Mouse (Mus musculus): ENCODE measurements around the gene Cnga2.

Cnga2 gene

GRCm38 (mm10) chrX:72012804-72013203 is 21.2 kb downstream of the Cnga2 start:
- Histone ChIP-seq H3K36me3 (ENCODE audit: insufficient read depth, low read length) (no peaks in the 10 kb centered on the region), H3K9me3 (ENCODE audit: low read length) (no peaks in the 10 kb centered on the region), H3K4me1 (replicated peaks; ENCODE audit: low read depth, low read length) (no peaks in the 10 kb centered on the region), H3K27me3 (ENCODE audit: insufficient read depth, low read length) (no peaks in the 10 kb centered on the region), H3K4me3 (replicated peaks; ENCODE audit: low read length) (no peak overlapping the region)
- TF ChIP-seq NANOG (IDR thresholded peaks at IDR 0.05; ENCODE audit: borderline replicate concordance, low read length) (no peak), POU5F1 (IDR thresholded peaks at IDR 0.05; ENCODE audit: borderline replicate concordance, low read length) (no peak), CTCF (conservative IDR thresholded peaks at IDR 0.05; ENCODE audit: low read length) (peak; percentile 17; the same call in 1 of the 2 replicates)

GRCm38 (mm10) chrX:72022241-72022640 is 30.6 kb downstream of the Cnga2 start:
- H3K27me3 ChIP-seq (ENCODE audit: insufficient read depth, low read length): no peaks in the 10 kb centered on the region
- no peaks in the 10 kb centered on the region for H3K36me3 ChIP-seq (ENCODE audit: insufficient read depth, low read length)
- peaks cover 4% of the 10 kb centered on the region; the same call in 1 of the 2 replicates for H3K9me3 ChIP-seq (ENCODE audit: low read length)
- no peaks in the 10 kb centered on the region for H3K4me1 ChIP-seq (replicated peaks; ENCODE audit: low read depth, low read length)
- no peak overlapping the region for H3K4me3 ChIP-seq (replicated peaks; ENCODE audit: low read length)
- no peak for TF ChIP-seq POU5F1 (IDR thresholded peaks at IDR 0.05; ENCODE audit: borderline replicate concordance, low read length)
- no peak for TF ChIP-seq CTCF (conservative IDR thresholded peaks at IDR 0.05; ENCODE audit: low read length)
- no peak for TF ChIP-seq NANOG (IDR thresholded peaks at IDR 0.05; ENCODE audit: borderline replicate concordance, low read length)

GRCm38 (mm10) chrX:72022750-72023398 is 31.2 kb downstream of the Cnga2 start:
- no peak overlapping the region for H3K4me3 ChIP-seq (replicated peaks; ENCODE audit: low read length)
- no peaks in the 10 kb centered on the region for H3K36me3 ChIP-seq (ENCODE audit: insufficient read depth, low read length)
- no peak for TF ChIP-seq POU5F1 (IDR thresholded peaks at IDR 0.05; ENCODE audit: borderline replicate concordance, low read length)
- TF ChIP-seq NANOG (IDR thresholded peaks at IDR 0.05; ENCODE audit: borderline replicate concordance, low read length): no peak
- TF ChIP-seq CTCF (conservative IDR thresholded peaks at IDR 0.05; ENCODE audit: low read length): peak; percentile 50
- peaks cover 4% of the 10 kb centered on the region; the same call in 1 of the 2 replicates for H3K9me3 ChIP-seq (ENCODE audit: low read length)
- H3K27me3 ChIP-seq (ENCODE audit: insufficient read depth, low read length): no peaks in the 10 kb centered on the region
- no peaks in the 10 kb centered on the region for H3K4me1 ChIP-seq (replicated peaks; ENCODE audit: low read depth, low read length)

- Histone ChIP-seq H3K27me3 (ENCODE audit: insufficient read depth, low read length) (no peaks in the 10 kb centered on the region), H3K4me1 (replicated peaks; ENCODE audit: low read depth, low read length) (no peaks in the 10 kb centered on the region), H3K4me3 (replicated peaks; ENCODE audit: low read length) (no peak overlapping the region), H3K9me3 (ENCODE audit: low read length) (peaks cover 4% of the 10 kb centered on the region; the same call in 1 of the 2 replicates), H3K36me3 (ENCODE audit: insufficient read depth, low read length) (no peaks in the 10 kb centered on the region)
- no peak for TF ChIP-seq NANOG (IDR thresholded peaks at IDR 0.05; ENCODE audit: borderline replicate concordance, low read length)
- no peak for TF ChIP-seq CTCF (conservative IDR thresholded peaks at IDR 0.05; ENCODE audit: low read length)
- TF ChIP-seq POU5F1 (IDR thresholded peaks at IDR 0.05; ENCODE audit: borderline replicate concordance, low read length): no peak
Observed at GRCm38 (mm10) chrX:72023542-72023941, 31.9 kb downstream of the Cnga2 start.

GRCm38 (mm10) chrX:72044056-72044455 is 52.4 kb downstream of the Cnga2 start:
- TF ChIP-seq POU5F1 (IDR thresholded peaks at IDR 0.05; ENCODE audit: borderline replicate concordance, low read length) (no peak), CTCF (conservative IDR thresholded peaks at IDR 0.05; ENCODE audit: low read length) (no peak), NANOG (IDR thresholded peaks at IDR 0.05; ENCODE audit: borderline replicate concordance, low read length) (no peak)
- H3K9me3 ChIP-seq (ENCODE audit: low read length): no peaks in the 10 kb centered on the region
- no peak overlapping the region for H3K4me3 ChIP-seq (replicated peaks; ENCODE audit: low read length)
- no peaks in the 10 kb centered on the region for H3K27me3 ChIP-seq (ENCODE audit: insufficient read depth, low read length)
- H3K4me1 ChIP-seq (replicated peaks; ENCODE audit: low read depth, low read length): no peaks in the 10 kb centered on the region
- H3K36me3 ChIP-seq (ENCODE audit: insufficient read depth, low read length): no peaks in the 10 kb centered on the region

- no peaks in the 10 kb centered on the region for H3K36me3 ChIP-seq (ENCODE audit: insufficient read depth, low read length)
- H3K4me3 ChIP-seq (replicated peaks; ENCODE audit: low read length): no peak overlapping the region
- H3K9me3 ChIP-seq (ENCODE audit: low read length): no peaks in the 10 kb centered on the region
- no peak for TF ChIP-seq POU5F1 (IDR thresholded peaks at IDR 0.05; ENCODE audit: borderline replicate concordance, low read length)
- no peak for TF ChIP-seq CTCF (conservative IDR thresholded peaks at IDR 0.05; ENCODE audit: low read length)
- no peak for TF ChIP-seq NANOG (IDR thresholded peaks at IDR 0.05; ENCODE audit: borderline replicate concordance, low read length)
- no peaks in the 10 kb centered on the region for H3K27me3 ChIP-seq (ENCODE audit: insufficient read depth, low read length)
- H3K4me1 ChIP-seq (replicated peaks; ENCODE audit: low read depth, low read length): no peaks in the 10 kb centered on the region
Observed at GRCm38 (mm10) chrX:72047918-72048317, 56.3 kb downstream of the Cnga2 start.

Measured in E14TG2a.4 (cell line).